Mouse (Mus musculus) ES-Bruce4 (cell line): Measurements from ENCODE around the gene Ugt1a10.

ENCODE experiments used
- CTCF ChIP-seq: IDR thresholded peaks from one replicate; pipeline ENCODE4 v1.8.1; 2011; ENCODE audit warnings: low read depth, low read length
- POLR2A ChIP-seq: IDR thresholded peaks from one replicate; pipeline ENCODE4 v1.8.1; 2011; ENCODE audit warnings: low read length; ENCODE audit not compliant: insufficient read depth

DNA sequence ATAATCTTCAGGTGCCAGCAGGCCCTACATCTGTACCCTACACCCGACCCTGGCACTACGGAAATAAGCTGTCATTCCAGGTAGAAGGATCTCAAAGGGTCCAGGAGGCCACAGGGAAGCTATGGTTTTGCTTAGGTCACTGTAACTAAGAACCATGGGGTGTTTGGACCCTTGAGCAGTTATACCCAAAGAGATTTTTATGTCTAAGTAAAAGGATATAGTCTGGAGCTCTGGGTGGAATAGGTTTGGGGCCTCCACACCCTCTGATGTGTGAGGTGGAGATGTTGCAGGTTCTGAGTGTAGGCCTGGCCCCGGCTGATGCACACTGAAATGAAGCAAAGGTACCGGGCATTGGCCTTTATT, 179.0 kb downstream of the Ugt1a10 start:
- TF ChIP-seq POLR2A (no peak), CTCF (no peak)
